Mouse (Mus musculus) lung, postnatal 4 days (tissue): ENCODE measurements around the gene Smim13.

Source experiments
- DNase-seq, 2 experiments: peaks; one replicate each; pipeline ENCODE4 v3.0.0; 2021

Gene Smim13

GRCm38 (mm10) chr13:41293595-41293994 is 44.0 kb downstream of the Smim13 start:
- no peak for DNase-seq

DNA sequence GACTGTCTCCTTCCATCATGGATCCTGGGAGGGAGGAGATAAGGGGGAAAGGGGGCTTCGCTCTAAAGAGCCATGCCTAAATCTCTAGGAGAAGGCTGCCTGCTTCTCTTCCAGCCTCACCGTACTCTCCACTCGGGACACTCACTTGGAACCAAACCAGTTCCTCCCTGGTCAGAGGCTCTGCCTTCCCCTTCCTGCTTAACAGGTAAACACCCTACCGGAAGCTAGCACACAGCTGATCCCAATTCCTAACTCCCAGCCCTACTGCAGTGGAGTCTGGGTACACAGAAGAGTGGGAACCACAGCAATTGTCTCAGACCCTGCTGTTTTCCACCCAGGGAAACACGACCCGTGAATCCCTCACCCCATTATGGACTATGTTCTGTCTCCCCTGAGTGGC is 46.2 kb downstream of the Smim13 start:
- no peak for DNase-seq

GRCm38 (mm10) chr13:41296396-41296795 is 46.8 kb downstream of the Smim13 start:
- no peak for DNase-seq

DNA sequence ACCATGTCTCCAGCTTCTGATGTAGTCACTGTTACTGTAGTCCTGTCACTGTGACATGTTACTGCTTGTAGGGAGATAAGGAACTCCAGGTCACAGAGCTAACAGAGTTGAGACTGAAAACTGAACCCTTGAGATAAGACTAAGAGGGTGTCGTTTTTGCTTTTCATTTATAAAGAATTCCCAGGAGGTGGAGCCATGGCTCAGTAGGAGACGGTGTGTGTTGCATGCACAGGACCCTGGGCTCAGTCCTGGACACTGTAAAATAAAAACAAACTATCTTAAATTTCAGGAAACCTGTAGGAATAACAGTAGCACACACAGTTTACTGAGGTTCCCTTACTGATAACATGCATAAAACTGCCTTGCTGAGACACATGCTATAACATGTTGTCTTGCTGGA is 48.9 kb downstream of the Smim13 start:
- no peak for DNase-seq

DNA sequence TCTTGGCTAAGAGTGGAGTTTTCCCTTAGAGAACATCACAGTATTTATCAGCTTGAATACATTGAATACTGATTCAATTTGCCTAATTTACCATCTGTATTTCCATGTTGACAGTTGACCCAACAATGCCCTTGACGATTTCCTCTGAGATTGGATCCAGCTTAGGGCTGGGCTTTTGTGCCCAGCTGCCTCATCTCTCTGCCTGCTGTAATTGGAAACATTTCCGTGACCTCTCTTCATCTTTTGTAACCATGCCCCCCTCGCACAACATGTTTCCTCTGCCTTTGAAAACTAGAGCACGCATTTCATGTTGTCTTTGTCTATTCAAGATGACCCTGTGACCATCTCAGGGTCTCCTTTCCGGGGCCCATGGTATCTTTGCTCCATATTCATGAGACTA is 49.4 kb downstream of the Smim13 start:
- DNase-seq: peak in 1 of 2 experiments; percentile 40

DNA sequence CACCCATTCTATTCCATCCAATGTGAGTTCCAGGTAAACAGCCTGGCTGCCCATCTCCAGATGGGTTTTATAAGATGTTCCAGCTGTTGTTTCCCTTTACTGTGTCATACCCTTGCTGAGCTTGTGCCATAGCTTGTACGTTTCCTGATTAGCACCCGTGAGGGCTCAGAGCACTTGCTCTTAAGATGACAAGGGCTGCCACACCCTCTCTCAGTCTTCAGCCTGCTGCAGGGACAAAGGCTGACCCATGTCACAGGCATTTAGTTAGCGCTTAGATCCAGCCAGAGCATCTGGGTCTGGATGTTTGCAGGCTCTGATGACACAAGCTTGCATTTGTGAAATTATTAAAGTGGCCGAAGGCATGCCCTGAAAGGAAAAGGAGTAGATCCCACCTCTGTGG is 50.4 kb downstream of the Smim13 start:
- DNase-seq: peak; percentile 39 to 72

- DNase-seq: peak; percentile 66 to 88
Observed at GRCm38 (mm10) chr13:41302716-41303115, 53.1 kb downstream of the Smim13 start.

GRCm38 (mm10) chr13:41320749-41321148 is 71.1 kb downstream of the Smim13 start:
- no peak for DNase-seq

DNA sequence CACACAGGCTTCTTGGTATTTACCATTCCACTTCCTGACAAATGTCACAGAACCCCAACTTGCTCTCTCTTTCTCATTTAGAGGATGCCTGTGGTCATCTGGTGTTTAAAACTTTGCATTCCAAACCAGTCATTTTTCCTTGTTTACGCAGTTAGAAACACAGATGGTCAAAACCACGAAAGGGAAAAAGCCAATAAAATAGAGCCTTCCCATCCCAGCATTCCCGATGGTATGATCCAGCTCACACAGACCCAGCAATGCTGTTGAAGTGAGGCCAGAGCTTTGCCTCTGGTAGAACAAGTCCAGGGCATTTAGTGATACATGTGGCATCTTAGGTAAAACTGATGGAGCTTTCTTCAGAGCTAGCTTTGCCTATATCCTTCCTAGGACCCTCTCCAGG is 71.8 kb downstream of the Smim13 start:
- no peak for DNase-seq

DNA sequence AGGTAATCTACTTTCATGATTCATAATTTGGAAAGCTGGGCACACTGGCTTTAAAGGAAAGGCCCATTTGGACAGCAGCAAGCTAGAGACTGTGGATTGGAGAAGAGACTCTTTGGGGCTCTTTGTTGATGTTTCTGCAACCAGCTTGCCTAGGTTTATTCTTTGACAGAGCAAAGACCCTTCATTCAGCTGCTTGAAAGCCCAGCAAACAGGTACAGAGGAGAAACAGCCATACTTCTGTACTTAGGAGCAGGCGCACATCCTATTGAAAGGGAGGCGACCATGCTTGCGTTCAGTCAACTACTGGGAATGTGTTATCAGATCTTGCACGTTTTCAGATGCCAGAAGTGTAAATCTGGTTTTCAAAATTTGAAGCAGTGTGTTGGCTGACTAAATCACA is 75.0 kb downstream of the Smim13 start:
- no peak for DNase-seq

GRCm38 (mm10) chr13:41325346-41325745 is 75.7 kb downstream of the Smim13 start:
- no peak for DNase-seq

GRCm38 (mm10) chr13:41326134-41326533 is 76.5 kb downstream of the Smim13 start:
- no peak for DNase-seq
